ENCODE assay signal across 10 mouse cellular contexts in the genomic region with DNA sequence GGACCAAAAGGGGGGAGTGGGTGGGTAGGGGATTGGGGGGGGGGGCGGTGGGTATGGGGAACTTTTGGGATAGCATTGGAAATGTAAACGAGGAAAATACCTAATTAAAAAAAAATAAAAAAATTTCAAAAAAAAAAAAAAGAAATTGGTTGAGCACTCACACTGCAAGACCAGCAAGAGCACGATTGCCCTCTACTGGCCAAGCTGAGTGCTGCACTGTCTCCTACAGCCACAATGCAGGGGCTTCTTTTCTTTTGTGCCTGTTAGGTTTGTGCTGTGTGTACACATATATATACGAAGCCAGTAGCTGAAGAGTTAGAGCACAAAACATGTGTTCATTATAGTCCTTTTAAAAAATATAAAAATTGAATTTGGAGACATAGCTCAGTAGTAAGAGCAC. TPM values are rescaled to one million over a fixed set of nuclear protein-coding genes. Genes with fewer than 3 reads are reported as not detected.
A peak's percentile ranks its signal among the peaks of the same experiment; 100 is the strongest.
DNase-seq lines count a peak whose midpoint lies in the region; ATAC-seq and TF ChIP-seq lines count a peak whose summit lies in the region.
"Had no signal": no experiment of that assay in that cellular context is flagged by ENCODE, and none has a peak within 500 bp of the region (broad histone marks: within the 10 kb centered on the region; RNA-seq: fewer than 3 reads in every experiment).

No protein-coding gene starts in this region.

- DNase-seq in cerebellum, adult 8-10 months, result peak; percentile 5
- DNase-seq in cerebellum, adult 9-11 months, result no peak
- DNase-seq in layer of hippocampus, postnatal 10 days (ENCODE audit: low spot score in 2 of 2), result peak; percentile 56 to 60
- no peak for DNase-seq in layer of hippocampus, adult 9-11 months
- DNase-seq in ES-E14 (ENCODE audit: low read depth, low spot score), result peak; percentile 38
- DNase-seq in embryonic facial prominence, embryonic 14.5 days (ENCODE audit: low spot score), result peak; percentile 5
- DNase-seq in lung, embryonic 14.5 days, result peak; percentile 62
- DNase-seq in Muller cell, postnatal 12 days (ENCODE audit: inconsistent ontology term), result no peak

- no peaks in the 10 kb centered on the region for H3K4me1 ChIP-seq in ES-E14 (ENCODE audit: control insufficient read depth in 2 of 2, insufficient read depth in 2 of 2, low read length in 2 of 2, poor library complexity in 1 of 2)
- no peaks in the 10 kb centered on the region for H3K4me1 ChIP-seq in embryonic facial prominence, embryonic 14.5 days (ENCODE audit: control insufficient read depth, insufficient read depth, low read length)
- no peaks in the 10 kb centered on the region for H3K4me1 ChIP-seq in lung, embryonic 14.5 days (ENCODE audit: insufficient read depth)
- H3K4me1 ChIP-seq: stomach, embryonic 15.5 days had no signal

- no peak for ATAC-seq in embryonic facial prominence, embryonic 14.5 days (ENCODE audit: low read depth)
- no peak for ATAC-seq in lung, embryonic 14.5 days (ENCODE audit: insufficient read depth)

- no peak overlapping the region for H3K9ac ChIP-seq in ES-E14 (ENCODE audit: insufficient read depth, low read depth, low read length, poor library complexity, severe bottlenecking)
- no peak overlapping the region for H3K9ac ChIP-seq in embryonic facial prominence, embryonic 14.5 days (ENCODE audit: low read depth, low read length)
- no peak overlapping the region for H3K9ac ChIP-seq in lung, embryonic 14.5 days
- H3K9ac ChIP-seq: stomach, embryonic 15.5 days had no signal

- H3K4me3 ChIP-seq in ES-E14 (ENCODE audit: insufficient read depth in 1 of 2, low read depth in 1 of 2, low read length in 2 of 2, poor library complexity in 1 of 2, severe bottlenecking in 1 of 2), result no peak overlapping the region
- H3K4me3 ChIP-seq in embryonic facial prominence, embryonic 14.5 days (ENCODE audit: low read depth, low read length), result no peak overlapping the region
- H3K4me3 ChIP-seq in lung, embryonic 14.5 days (ENCODE audit: low read depth, low read length), result no peak overlapping the region
- H3K4me3 ChIP-seq: stomach, embryonic 15.5 days had no signal

- H3K9me3 ChIP-seq in ES-E14 (ENCODE audit: control insufficient read depth, insufficient read depth, low read depth, low read length), result 0 out of 2 replicates have a peak, but pooled peaks cover under 1% of the 10 kb centered on the region
- no peaks in the 10 kb centered on the region for H3K9me3 ChIP-seq in embryonic facial prominence, embryonic 14.5 days (ENCODE audit: control insufficient read depth, low read length)
- no peaks in the 10 kb centered on the region for H3K9me3 ChIP-seq in lung, embryonic 14.5 days (ENCODE audit: low read depth, low read length)
- H3K9me3 ChIP-seq: stomach, embryonic 15.5 days had no signal

- no peaks in the 10 kb centered on the region for H3K36me3 ChIP-seq in ES-E14 (ENCODE audit: control insufficient read depth, insufficient read depth, low read length, poor library complexity, severe bottlenecking)
- no peaks in the 10 kb centered on the region for H3K36me3 ChIP-seq in embryonic facial prominence, embryonic 14.5 days (ENCODE audit: control insufficient read depth, insufficient read depth, low read length)
- H3K36me3 ChIP-seq in lung, embryonic 14.5 days (ENCODE audit: insufficient read depth), result no peaks in the 10 kb centered on the region
- H3K36me3 ChIP-seq: stomach, embryonic 15.5 days had no signal

- H3K4me2 ChIP-seq in embryonic facial prominence, embryonic 14.5 days (ENCODE audit: low read depth, low read length), result no peak overlapping the region
- H3K4me2 ChIP-seq in lung, embryonic 14.5 days, result no peak overlapping the region
- H3K4me2 ChIP-seq: stomach, embryonic 15.5 days had no signal

- 23% methylated on average over 3 of the region's 4 CpGs for WGBS in embryonic facial prominence, embryonic 14.5 days
- WGBS in lung, embryonic 14.5 days, result 17% methylated on average over 4 of the region's 4 CpGs

- peak; percentile 68 for TF ChIP-seq CTCF in lung, embryonic 14.5 days (IDR thresholded peaks at IDR 0.05; ENCODE audit: low read depth)

- in situ Hi-C loops in ES-E14 (cut with MboI; ENCODE audit: low sequenced_read_pairs in 2 of 2, unreplicated experiment in 2 of 2), result no loop called here

- H3K27ac ChIP-seq in ES-E14 (ENCODE audit: insufficient read depth, low read depth, low read length, poor library complexity, severe bottlenecking), result no peak overlapping the region
- H3K27ac ChIP-seq in embryonic facial prominence, embryonic 14.5 days (replicated peaks; ENCODE audit: low read depth, low read length), result no peak overlapping the region
- no peak overlapping the region for H3K27ac ChIP-seq in lung, embryonic 14.5 days (ENCODE audit: low read depth)
- H3K27ac ChIP-seq: stomach, embryonic 15.5 days had no signal

- no peaks in the 10 kb centered on the region for H3K27me3 ChIP-seq in embryonic facial prominence, embryonic 14.5 days (replicated peaks; ENCODE audit: control insufficient read depth, insufficient read depth, low read length)
- no peaks in the 10 kb centered on the region for H3K27me3 ChIP-seq in lung, embryonic 14.5 days (ENCODE audit: insufficient read depth, low read length)
- H3K27me3 ChIP-seq: stomach, embryonic 15.5 days had no signal

TF ChIP-seq in ES-E14, 5 proteins besides CTCF, POLR2A, EP300 and RAD21:
- TF ChIP-seq MAFK (IDR thresholded peaks at IDR 0.05; ENCODE audit: insufficient read depth, low read depth, low read length), result no peak
- peak; percentile 61; the same call in 1 of the 2 replicates for TF ChIP-seq ZC3H11A (IDR thresholded peaks at IDR 0.05; ENCODE audit: borderline replicate concordance, low read depth, low read length)
- TF ChIP-seq HCFC1 (IDR thresholded peaks at IDR 0.05; ENCODE audit: borderline replicate concordance, insufficient read depth, low read length), result no peak
- peak; percentile 94 for TF ChIP-seq ZNF384 (IDR thresholded peaks at IDR 0.05; ENCODE audit: low read depth, low read length)
- no peak for TF ChIP-seq CHD2 (IDR thresholded peaks at IDR 0.05; ENCODE audit: low read depth, low read length)

RNA-seq across cellular contexts. Expression of a gene that starts 55.6 kb away (rescaled TPM):
- total RNA-seq in layer of hippocampus, postnatal 10 days (2021), result not detected
- total RNA-seq in ES-E14 (2012; rRNA removed), result not detected in 2 replicates
- not detected in 2 replicates for polyA plus RNA-seq in embryonic facial prominence, embryonic 14.5 days (2014; fragmentation: Nextera tagmentation; extraction: Ambion mirVana)
- not detected in 2 replicates for polyA plus RNA-seq in lung, embryonic 14.5 days (2014; fragmentation: Nextera tagmentation; extraction: Ambion mirVana)
- polyA plus RNA-seq: frontal cortex, adult 2 months; stomach, embryonic 15.5 days had no signal

Comparison
In these comparisons a context has a peak if more than half of its experiments do, and no peak if none do; other contexts are left out.
1. DNase-seq: peak in cerebellum, adult 8-10 months (single experiment), layer of hippocampus, postnatal 10 days (2 of 2), ES-E14 (single experiment), embryonic facial prominence, embryonic 14.5 days (single experiment) and lung, embryonic 14.5 days (single experiment); none in cerebellum, adult 9-11 months (single experiment), layer of hippocampus, adult 9-11 months (single experiment) and Muller cell, postnatal 12 days (single experiment).